In genomic region chr13:100853120-100853519, GRCm38 (mm10) we compare ENCODE assay signal across 19 mouse cellular contexts. TPM values are rescaled to one million over a fixed set of nuclear protein-coding genes. Genes with fewer than 3 reads are reported as not detected.
A peak's percentile ranks its signal among the peaks of the same experiment; 100 is the strongest.
DNase-seq lines count a peak whose midpoint lies in the region; ATAC-seq and TF ChIP-seq lines count a peak whose summit lies in the region.
"Had no signal": no experiment of that assay in that cellular context is flagged by ENCODE, and none has a peak within 500 bp of the region (broad histone marks: within the 10 kb centered on the region; RNA-seq: fewer than 3 reads in every experiment).

No protein-coding gene starts in this region.

- TF ChIP-seq EP300 in MEL (IDR thresholded peaks at IDR 0.05; ENCODE audit: low read depth in 1 of 2, low read length in 2 of 2), result no peak

- no peaks in the 10 kb centered on the region for H3K27me3 ChIP-seq in intestine, postnatal 0 days (replicated peaks; ENCODE audit: control insufficient read depth, insufficient read depth, low read length)
- H3K27me3 ChIP-seq in intestine, embryonic 16.5 days (replicated peaks; ENCODE audit: control insufficient read depth, insufficient read depth, low read length), result no peaks in the 10 kb centered on the region
- H3K27me3 ChIP-seq in midbrain, postnatal 0 days (ENCODE audit: insufficient read depth, low read length), result no peaks in the 10 kb centered on the region
- H3K27me3 ChIP-seq in midbrain, embryonic 15.5 days (replicated peaks), result no peaks in the 10 kb centered on the region
- H3K27me3 ChIP-seq in MEL (ENCODE audit: control insufficient read depth in 1 of 2, insufficient read depth in 2 of 2, low read length in 2 of 2), result no peaks in the 10 kb centered on the region
- H3K27me3 ChIP-seq in splenic B cell, adult 2 months (ENCODE audit: control insufficient read depth, insufficient read depth, low read length, poor library complexity, severe bottlenecking), result no peaks in the 10 kb centered on the region; the same call in 1 of the 2 replicates
- H3K27me3 ChIP-seq: heart, embryonic 12.5 days; limb, embryonic 12.5 days; neural tube, embryonic 15.5 days had no signal

- H3K4me3 ChIP-seq in intestine, postnatal 0 days (ENCODE audit: low read depth, low read length), result no peak overlapping the region
- no peak overlapping the region for H3K4me3 ChIP-seq in intestine, embryonic 16.5 days (ENCODE audit: low read length)
- no peak overlapping the region for H3K4me3 ChIP-seq in midbrain, postnatal 0 days (ENCODE audit: low read depth, low read length)
- H3K4me3 ChIP-seq in midbrain, embryonic 15.5 days, result no peak overlapping the region
- no peak overlapping the region for H3K4me3 ChIP-seq in MEL (ENCODE audit: control insufficient read depth in 1 of 2, insufficient read depth in 1 of 2, low read depth in 2 of 2, low read length in 2 of 2)
- H3K4me3 ChIP-seq: erythroblast, embryonic 14.5 days; heart, embryonic 12.5 days; limb, embryonic 12.5 days; neural tube, embryonic 15.5 days had no signal

- no peaks in the 10 kb centered on the region for H3K9me3 ChIP-seq in intestine, postnatal 0 days (ENCODE audit: control insufficient read depth)
- H3K9me3 ChIP-seq in intestine, embryonic 16.5 days (ENCODE audit: control insufficient read depth, low read length), result no peaks in the 10 kb centered on the region
- H3K9me3 ChIP-seq in midbrain, postnatal 0 days (ENCODE audit: low read length), result no peaks in the 10 kb centered on the region
- H3K9me3 ChIP-seq in midbrain, embryonic 15.5 days, result no peaks in the 10 kb centered on the region
- no peaks in the 10 kb centered on the region for H3K9me3 ChIP-seq in MEL (replicated peaks; ENCODE audit: insufficient read depth, low read length)
- H3K9me3 ChIP-seq: heart, embryonic 12.5 days; limb, embryonic 12.5 days; neural tube, embryonic 15.5 days had no signal

- H3K27ac ChIP-seq in intestine, postnatal 0 days (ENCODE audit: low read depth, low read length), result no peak overlapping the region
- H3K27ac ChIP-seq in intestine, embryonic 16.5 days (ENCODE audit: low read length), result no peak overlapping the region
- H3K27ac ChIP-seq in midbrain, postnatal 0 days (ENCODE audit: low read depth, low read length), result no peak overlapping the region
- H3K27ac ChIP-seq in midbrain, embryonic 15.5 days, result no peak overlapping the region
- no peak overlapping the region for H3K27ac ChIP-seq in MEL (ENCODE audit: control insufficient read depth, low read depth, low read length)
- H3K27ac ChIP-seq: limb, embryonic 12.5 days; neural tube, embryonic 15.5 days had no signal

- TF ChIP-seq POLR2A in MEL (IDR thresholded peaks at IDR 0.05; ENCODE audit: control insufficient read depth in 1 of 2, insufficient read depth in 1 of 2, low read depth in 1 of 2, low read length in 2 of 2, poor library complexity in 1 of 2), result no peak

- no peaks in the 10 kb centered on the region for H3K36me3 ChIP-seq in intestine, postnatal 0 days (ENCODE audit: control insufficient read depth, insufficient read depth)
- no peaks in the 10 kb centered on the region for H3K36me3 ChIP-seq in intestine, embryonic 16.5 days (ENCODE audit: control insufficient read depth, insufficient read depth, low read length)
- H3K36me3 ChIP-seq in midbrain, postnatal 0 days (ENCODE audit: insufficient read depth, low read length), result no peaks in the 10 kb centered on the region
- H3K36me3 ChIP-seq in midbrain, embryonic 15.5 days (replicated peaks), result no peaks in the 10 kb centered on the region
- peaks cover 0 to 7% of the 10 kb centered on the region in 2 experiments; a peak in 2 of 4 replicates for H3K36me3 ChIP-seq in MEL (ENCODE audit: control insufficient read depth in 1 of 2, insufficient read depth in 2 of 2, low read length in 2 of 2)
- H3K36me3 ChIP-seq in splenic B cell, adult 2 months (ENCODE audit: control insufficient read depth, insufficient read depth, low read length, poor library complexity, severe bottlenecking), result no peaks in the 10 kb centered on the region
- H3K36me3 ChIP-seq: heart, embryonic 12.5 days; limb, embryonic 12.5 days; neural tube, embryonic 15.5 days had no signal

- DNase-seq in midbrain, postnatal 0 days (ENCODE audit: low spot score), result no peak
- DNase-seq in MEL (ENCODE audit: low read depth, low spot score) (peak; percentile 70), MN1 (ENCODE audit: low spot score) (no peak)
- DNase-seq in splenic B cell, adult 2 months (ENCODE audit: low read depth, low spot score), result peak; percentile 44
- DNase-seq in lung, postnatal 14 days, result no peak
- DNase-seq: adrenal gland, postnatal 10 days; cerebellum, postnatal 10 days; gastrocnemius, postnatal 14 days; heart, postnatal 4 days; kidney, adult 18-20 months; lung, adult 18-20 months; thymus, adult 2 months had no signal

- 74% methylated on average over 3 of the region's 3 CpGs for WGBS in intestine, postnatal 0 days
- WGBS in intestine, embryonic 16.5 days, result 76% methylated on average over 3 of the region's 3 CpGs
- WGBS in midbrain, postnatal 0 days, result 78% methylated on average over 3 of the region's 3 CpGs
- 82% methylated on average over 3 of the region's 3 CpGs for WGBS in midbrain, embryonic 15.5 days

- H3K4me1 ChIP-seq in intestine, postnatal 0 days (replicated peaks; ENCODE audit: control insufficient read depth, insufficient read depth, low read length), result no peaks in the 10 kb centered on the region
- no peaks in the 10 kb centered on the region for H3K4me1 ChIP-seq in intestine, embryonic 16.5 days (ENCODE audit: control insufficient read depth, insufficient read depth, low read length)
- no peaks in the 10 kb centered on the region for H3K4me1 ChIP-seq in midbrain, postnatal 0 days (ENCODE audit: insufficient read depth, low read length)
- H3K4me1 ChIP-seq in midbrain, embryonic 15.5 days, result no peaks in the 10 kb centered on the region
- peaks cover 0 to 2% of the 10 kb centered on the region in 2 experiments; a peak in 1 of 4 replicates for H3K4me1 ChIP-seq in MEL (ENCODE audit: control insufficient read depth in 1 of 2, insufficient read depth in 2 of 2, low read length in 2 of 2)
- H3K4me1 ChIP-seq: heart, embryonic 12.5 days; limb, embryonic 12.5 days; neural tube, embryonic 15.5 days had no signal

- no peak overlapping the region for H3K4me2 ChIP-seq in intestine, postnatal 0 days (replicated peaks; ENCODE audit: low read depth)
- H3K4me2 ChIP-seq in intestine, embryonic 16.5 days (ENCODE audit: low read depth, low read length), result no peak overlapping the region
- H3K4me2 ChIP-seq in midbrain, postnatal 0 days (ENCODE audit: low read depth, low read length, poor library complexity, severe bottlenecking), result no peak overlapping the region
- no peak overlapping the region for H3K4me2 ChIP-seq in midbrain, embryonic 15.5 days
- H3K4me2 ChIP-seq: heart, embryonic 12.5 days; limb, embryonic 12.5 days; neural tube, embryonic 15.5 days had no signal

- H3K79me2 ChIP-seq in MEL (ENCODE audit: control insufficient read depth, insufficient read depth, low read length, poor library complexity), result no peaks in the 10 kb centered on the region

- H3K9ac ChIP-seq in intestine, postnatal 0 days (ENCODE audit: low read depth, low read length), result no peak overlapping the region
- no peak overlapping the region for H3K9ac ChIP-seq in intestine, embryonic 16.5 days (ENCODE audit: low read depth, low read length)
- no peak overlapping the region for H3K9ac ChIP-seq in midbrain, postnatal 0 days (replicated peaks; ENCODE audit: low read length, poor library complexity, severe bottlenecking)
- no peak overlapping the region for H3K9ac ChIP-seq in midbrain, embryonic 15.5 days
- H3K9ac ChIP-seq in MEL (ENCODE audit: control insufficient read depth, low read depth, low read length, poor library complexity, severe bottlenecking), result no peak overlapping the region
- H3K9ac ChIP-seq: heart, embryonic 12.5 days; limb, embryonic 12.5 days; neural tube, embryonic 15.5 days had no signal

- peak; percentile 61 for TF ChIP-seq CTCF in intestine, postnatal 0 days (IDR thresholded peaks at IDR 0.05; ENCODE audit: low read depth)
- TF ChIP-seq CTCF in midbrain, postnatal 0 days (IDR thresholded peaks at IDR 0.05), result peak; percentile 53
- TF ChIP-seq CTCF in MEL (IDR thresholded peaks at IDR 0.05 in 2 of 3, conservative IDR thresholded peaks at IDR 0.05 in 1 of 3; ENCODE audit: control insufficient read depth in 1 of 3, insufficient read depth in 1 of 3, low read depth in 2 of 3, low read length in 3 of 3, poor library complexity in 1 of 3, severe bottlenecking in 1 of 3), result peak; percentile 51 to 70 (median 67)

- ATAC-seq in intestine, postnatal 0 days, result no peak
- no peak for ATAC-seq in intestine, embryonic 16.5 days
- no peak for ATAC-seq in midbrain, postnatal 0 days (ENCODE audit: low FRiP score)
- ATAC-seq in midbrain, embryonic 15.5 days (replicated peaks), result no peak

- TF ChIP-seq RAD21 in MEL (IDR thresholded peaks at IDR 0.05; ENCODE audit: low read depth, low read length), result peak; percentile 59

TF ChIP-seq in MEL, 35 proteins besides CTCF, POLR2A, EP300 and RAD21:
- TF ChIP-seq ZC3H11A (IDR thresholded peaks at IDR 0.05; ENCODE audit: low read depth, low read length) (peak; percentile 47), SMC3 (IDR thresholded peaks at IDR 0.05; ENCODE audit: low read depth, low read length) (peak; percentile 58), MAX (IDR thresholded peaks at IDR 0.05; ENCODE audit: low read length) (peak; percentile 42; the same call in 1 of the 2 replicates), MYC (IDR thresholded peaks at IDR 0.05; ENCODE audit: low read depth, low read length) (peak; percentile 75), POLR2AphosphoS5 (IDR thresholded peaks at IDR 0.05; ENCODE audit: borderline replicate concordance, low read depth, low read length) (no peak)
TF ChIP-seq in MEL: peak in this region for 4.

RNA-seq across cellular contexts. Expression of gene Slc30a5, which starts 19.9 kb away (rescaled TPM):
- polyA plus RNA-seq in intestine, postnatal 0 days (2015; fragmentation: Nextera tagmentation; extraction: Ambion mirVana), result 52.9 and 55.7 TPM in 2 replicates
- polyA plus RNA-seq in intestine, embryonic 16.5 days (2015; fragmentation: Nextera tagmentation; extraction: Ambion mirVana), result 59.1 and 70.4 TPM in 2 replicates
- 41.7 and 48.6 TPM in 2 replicates for total RNA-seq in midbrain, postnatal 0 days (2014; rRNA removed)
- polyA plus RNA-seq in midbrain, postnatal 0 days (2015; fragmentation: Nextera tagmentation; extraction: Ambion mirVana), result 21.7 and 22.3 TPM in 2 replicates
- 32.7 and 34.3 TPM in 2 replicates for polyA plus RNA-seq in midbrain, embryonic 15.5 days (2015; fragmentation: Nextera tagmentation; extraction: Ambion mirVana)
- 56.2 and 58.3 TPM in 2 replicates for total RNA-seq in MEL (2012; rRNA removed)
- 10 to 100 TPM in 1 of 2 experiments, not detected in 1; 57.4 TPM for polyA plus RNA-seq in MEL (2012; ENCODE audit: insufficient read depth in 1 of 2, insufficient read length in 2 of 2, low read depth in 1 of 2, low replicate concordance in 2 of 2, missing spikeins in 1 of 2)

Comparison
In these comparisons a context has a peak if more than half of its experiments do, and no peak if none do; other contexts are left out.
1. DNase-seq: peak in MEL (single experiment) and splenic B cell, adult 2 months (single experiment); none in midbrain, postnatal 0 days (single experiment), MN1 (single experiment) and lung, postnatal 14 days (single experiment).
2. Peak in every context shown above with its lines, with median percentiles within 50 percentile points of each other: CTCF ChIP-seq.